ENCODE assay signal across 22 mouse cellular contexts in the genomic region with DNA sequence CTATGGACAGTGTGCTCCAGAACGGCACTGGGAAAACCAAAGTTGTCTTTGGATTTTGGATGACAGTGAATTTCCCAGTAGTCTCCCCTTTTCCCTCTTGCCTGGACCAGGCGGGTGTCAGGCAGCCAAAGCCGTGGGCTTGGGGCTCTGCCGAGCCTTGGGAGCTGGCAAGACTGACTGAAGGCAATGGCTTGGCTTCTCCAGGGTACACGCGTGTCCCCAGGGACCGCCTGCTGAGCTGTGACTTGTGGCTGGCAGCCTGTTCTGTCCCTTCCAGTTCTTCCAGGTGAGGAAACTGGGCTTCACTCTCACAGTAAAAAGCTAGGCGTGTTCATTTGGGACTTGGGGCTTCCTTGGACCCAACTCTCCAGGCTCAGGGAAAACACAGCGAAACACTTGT.
DNase-seq lines count a peak whose midpoint lies in the region; ATAC-seq and TF ChIP-seq lines count a peak whose summit lies in the region.
"Had no signal": no experiment of that assay in that cellular context is flagged by ENCODE, and none has a peak within 500 bp of the region (broad histone marks: within the 10 kb centered on the region; RNA-seq: fewer than 3 reads in every experiment).

No protein-coding gene starts in this region.

- no peaks in the 10 kb centered on the region for H3K9me3 ChIP-seq in kidney, embryonic 14.5 days (ENCODE audit: control insufficient read depth, low read length)
- H3K9me3 ChIP-seq: embryonic facial prominence, embryonic 10.5 days; G1E; heart, embryonic 15.5 days had no signal

- ATAC-seq in kidney, embryonic 14.5 days (ENCODE audit: low FRiP score, low TSS enrichment) = no peak
- ATAC-seq: activated CD4-positive, CD25-positive, alpha-beta regulatory T cell, adult 4 months; hindbrain, postnatal 0 days; inflammation-experienced regulatory T-cells, adult 6 months; intestine, embryonic 16.5 days; Patski had no signal

- H3K27ac ChIP-seq in kidney, adult 2 months (ENCODE audit: insufficient read depth, low read depth, low read length) = no peak overlapping the region
- no peak overlapping the region for H3K27ac ChIP-seq in kidney, embryonic 14.5 days (ENCODE audit: low read depth, low read length)
- H3K27ac ChIP-seq: embryonic facial prominence, embryonic 10.5 days; forebrain, embryonic 12.5 days; forebrain, embryonic 15.5 days; heart, embryonic 15.5 days; hindbrain, embryonic 10.5 days; hindbrain, embryonic 14.5 days; hindbrain, postnatal 0 days had no signal

- no peak for TF ChIP-seq CTCF in kidney, adult 2 months (conservative IDR thresholded peaks at IDR 0.05; ENCODE audit: insufficient read depth, insufficient read length, low read depth, low read length)

- H3K4me3 ChIP-seq in kidney, adult 2 months (ENCODE audit: insufficient read depth, low read depth, low read length) = no peak overlapping the region
- no peak overlapping the region for H3K4me3 ChIP-seq in kidney, embryonic 14.5 days (ENCODE audit: low read length)
- H3K4me3 ChIP-seq: embryonic facial prominence, embryonic 10.5 days; embryonic facial prominence, embryonic 13.5 days; erythroblast, embryonic 14.5 days; forebrain, embryonic 12.5 days; forebrain, embryonic 15.5 days; heart, embryonic 12.5 days; heart, embryonic 15.5 days; hindbrain, embryonic 10.5 days had no signal

- no peaks in the 10 kb centered on the region for H3K36me3 ChIP-seq in kidney, adult 2 months (ENCODE audit: control insufficient read depth, insufficient read depth, low read length)
- H3K36me3 ChIP-seq in kidney, embryonic 14.5 days (ENCODE audit: control insufficient read depth, insufficient read depth, low read length) = no peaks in the 10 kb centered on the region
- H3K36me3 ChIP-seq: embryonic facial prominence, embryonic 10.5 days; embryonic facial prominence, embryonic 13.5 days; forebrain, embryonic 12.5 days; forebrain, embryonic 15.5 days; G1E; hindbrain, embryonic 10.5 days had no signal

- H3K9ac ChIP-seq in kidney, embryonic 14.5 days (ENCODE audit: low read depth, low read length) = no peak overlapping the region
- H3K9ac ChIP-seq: embryonic facial prominence, embryonic 13.5 days; forebrain, embryonic 12.5 days; forebrain, embryonic 15.5 days; heart, embryonic 12.5 days; heart, embryonic 15.5 days; hindbrain, embryonic 14.5 days had no signal

- H3K4me1 ChIP-seq in kidney, adult 2 months (ENCODE audit: control insufficient read depth, insufficient read depth, low read length) = no peaks in the 10 kb centered on the region
- H3K4me1 ChIP-seq in kidney, embryonic 14.5 days (ENCODE audit: control insufficient read depth, insufficient read depth, low read length) = no peaks in the 10 kb centered on the region
- H3K4me1 ChIP-seq: forebrain, embryonic 12.5 days; forebrain, embryonic 15.5 days; heart, embryonic 15.5 days had no signal

- no peak overlapping the region for H3K4me2 ChIP-seq in kidney, embryonic 14.5 days (replicated peaks; ENCODE audit: low read depth, low read length)
- H3K4me2 ChIP-seq: embryonic facial prominence, embryonic 13.5 days; forebrain, embryonic 12.5 days; forebrain, embryonic 15.5 days; heart, embryonic 12.5 days; heart, embryonic 15.5 days; hindbrain, embryonic 14.5 days had no signal

- no peak for TF ChIP-seq POLR2A in kidney, adult 2 months (IDR thresholded peaks at IDR 0.05; ENCODE audit: low read depth, low read length)

- WGBS in kidney, adult 2 months = 90% methylated on average over 9 of the region's 9 CpGs
- WGBS in kidney, embryonic 14.5 days = 92% methylated on average over 9 of the region's 9 CpGs

- peak; percentile 66 for DNase-seq in adrenal gland, postnatal 14 days
- no peak for DNase-seq in adrenal gland, adult 18-20 months (ENCODE audit: low spot score in 2 of 2)
- DNase-seq in kidney, adult 2 months = peak; percentile 6
- peak; percentile 40 for DNase-seq in ZHBTc4 (ENCODE audit: low read depth, low spot score)
- no peak for DNase-seq in heart, adult 11 months
- no peak for DNase-seq in kidney, postnatal 4 days

- no peaks in the 10 kb centered on the region for H3K27me3 ChIP-seq in kidney, adult 2 months (replicated peaks; ENCODE audit: control insufficient read depth, insufficient read depth, low read length)
- peaks cover 33% of the 10 kb centered on the region for H3K27me3 ChIP-seq in kidney, embryonic 14.5 days (ENCODE audit: control insufficient read depth, insufficient read depth, low read length)
- H3K27me3 ChIP-seq: embryonic facial prominence, embryonic 13.5 days; forebrain, embryonic 15.5 days; heart, embryonic 15.5 days; Patski had no signal

Comparison
In these comparisons a context has a peak if more than half of its experiments do, and no peak if none do; other contexts are left out.
1. DNase-seq: peak in adrenal gland, postnatal 14 days (single experiment), kidney, adult 2 months (single experiment) and ZHBTc4 (single experiment); none in adrenal gland, adult 18-20 months (0 of 2), heart, adult 11 months (single experiment) and kidney, postnatal 4 days (0 of 2).